In the genomic region with DNA sequence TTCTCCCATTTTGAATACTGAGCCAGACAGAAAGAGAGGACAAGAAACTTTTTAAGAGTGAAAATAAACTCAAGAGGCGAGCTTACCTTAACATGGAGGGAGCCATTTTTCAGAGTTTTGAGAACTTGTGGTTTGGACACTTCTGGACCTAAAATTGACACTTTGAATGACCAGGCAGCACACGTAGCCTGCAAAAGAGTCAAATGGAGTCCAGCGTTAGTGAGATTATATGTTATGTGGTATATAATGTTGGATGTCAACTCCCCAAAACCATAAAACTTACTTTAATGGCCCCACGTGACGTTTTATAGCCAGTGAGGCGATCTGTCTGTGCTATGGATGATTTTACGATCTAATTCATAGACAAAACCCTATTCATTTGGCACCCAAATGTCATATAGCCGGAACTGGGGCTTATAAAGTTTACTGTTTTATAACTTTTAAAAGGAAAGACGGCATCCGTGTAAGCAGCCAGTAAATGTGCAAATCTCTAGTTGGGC, we compare ENCODE assay signal across 18 mouse cellular contexts. TPM values are rescaled to one million over a fixed set of nuclear protein-coding genes. Genes with fewer than 3 reads are reported as not detected.
DNase-seq lines count a peak whose midpoint lies in the region; ATAC-seq and TF ChIP-seq lines count a peak whose summit lies in the region.
"Had no signal": no experiment of that assay in that cellular context is flagged by ENCODE, and none has a peak within 500 bp of the region (broad histone marks: within the 10 kb centered on the region; RNA-seq: fewer than 3 reads in every experiment).

No protein-coding gene starts in this region.

- H3K4me2 ChIP-seq in kidney, embryonic 14.5 days (replicated peaks; ENCODE audit: low read depth, low read length), result peak overlapping the region; percentile 19
- peak overlapping the region; percentile 99 for H3K4me2 ChIP-seq in neural tube, embryonic 11.5 days (ENCODE audit: low read depth)
- H3K4me2 ChIP-seq in limb, embryonic 12.5 days, result peak overlapping the region; percentile 32
- peak overlapping the region; percentile 76 for H3K4me2 ChIP-seq in stomach, postnatal 0 days (replicated peaks; ENCODE audit: low read depth)

- H3K36me3 ChIP-seq in kidney, embryonic 14.5 days (ENCODE audit: control insufficient read depth, insufficient read depth, low read length), result peaks cover 44% of the 10 kb centered on the region
- peaks cover 5% of the 10 kb centered on the region; the same call in 1 of the 2 replicates for H3K36me3 ChIP-seq in kidney, adult 2 months (ENCODE audit: control insufficient read depth, insufficient read depth, low read length)
- H3K36me3 ChIP-seq in neural tube, embryonic 11.5 days (ENCODE audit: control insufficient read depth, insufficient read depth, low read length), result peaks cover 12% of the 10 kb centered on the region
- peaks cover 45% of the 10 kb centered on the region for H3K36me3 ChIP-seq in limb, embryonic 12.5 days
- no peaks in the 10 kb centered on the region for H3K36me3 ChIP-seq in stomach, postnatal 0 days (ENCODE audit: control insufficient read depth, insufficient read depth, low read length)

- H3K27ac ChIP-seq in kidney, embryonic 14.5 days (ENCODE audit: low read depth, low read length), result peak overlapping the region; percentile 78
- no peak overlapping the region for H3K27ac ChIP-seq in kidney, adult 2 months (ENCODE audit: insufficient read depth, low read depth, low read length)
- peak overlapping the region; percentile 100 for H3K27ac ChIP-seq in neural tube, embryonic 11.5 days (ENCODE audit: low read depth, low read length)
- no peak overlapping the region for H3K27ac ChIP-seq in limb, embryonic 12.5 days
- peak overlapping the region; percentile 84 for H3K27ac ChIP-seq in stomach, postnatal 0 days (replicated peaks)
- H3K27ac ChIP-seq: layer of hippocampus, adult 2 months had no signal

- H3K4me3 ChIP-seq in kidney, embryonic 14.5 days (ENCODE audit: low read length), result peak overlapping the region; percentile 17; the same call in 1 of the 2 replicates
- no peak overlapping the region for H3K4me3 ChIP-seq in kidney, adult 2 months (ENCODE audit: insufficient read depth, low read depth, low read length)
- H3K4me3 ChIP-seq in neural tube, embryonic 11.5 days (ENCODE audit: low read depth, low read length), result peak overlapping the region; percentile 87
- H3K4me3 ChIP-seq in limb, embryonic 12.5 days (replicated peaks), result 0 out of 2 replicates have a peak overlapping the region, but pooled peaks have one; percentile 12
- H3K4me3 ChIP-seq in stomach, postnatal 0 days (ENCODE audit: low read depth, low read length), result peak overlapping the region; percentile 73
- H3K4me3 ChIP-seq: erythroblast, embryonic 14.5 days; layer of hippocampus, adult 2 months had no signal

- no peak for DNase-seq in kidney, adult 2 months
- DNase-seq in neural tube, embryonic 11.5 days (ENCODE audit: low spot score), result peak; percentile 39
- no peak for DNase-seq in neural tube, embryonic 10.5 days (ENCODE audit: extremely low spot score, low spot score)
- DNase-seq in stomach, postnatal 0 days (ENCODE audit: low spot score), result no peak
- no peak for DNase-seq in cerebellum, adult 9-10 months
- DNase-seq: B cell, adult 2 months; cerebellum, adult 11-12 months; midbrain, embryonic 14.5 days; right cerebral cortex, postnatal 14 days had no signal

- 21% methylated on average over 10 of the region's 10 CpGs for WGBS in kidney, embryonic 14.5 days
- 74% methylated on average over 10 of the region's 10 CpGs for WGBS in kidney, adult 2 months
- 6% methylated on average over 10 of the region's 10 CpGs for WGBS in neural tube, embryonic 11.5 days
- 9% methylated on average over 10 of the region's 10 CpGs for WGBS in limb, embryonic 12.5 days
- 47% methylated on average over 10 of the region's 10 CpGs for WGBS in stomach, postnatal 0 days

- no peak for TF ChIP-seq POLR2A in kidney, adult 2 months (IDR thresholded peaks at IDR 0.05; ENCODE audit: low read depth, low read length)

- no peak for TF ChIP-seq EP300 in stomach, postnatal 0 days (optimal IDR thresholded peaks at IDR 0.05)

- H3K27me3 ChIP-seq in kidney, embryonic 14.5 days (ENCODE audit: control insufficient read depth, insufficient read depth, low read length), result no peaks in the 10 kb centered on the region; the same call in 1 of the 2 replicates
- H3K27me3 ChIP-seq in kidney, adult 2 months (replicated peaks; ENCODE audit: control insufficient read depth, insufficient read depth, low read length), result no peaks in the 10 kb centered on the region
- H3K27me3 ChIP-seq in neural tube, embryonic 11.5 days (ENCODE audit: control insufficient read depth, insufficient read depth, low read length), result no peaks in the 10 kb centered on the region
- peaks cover 32% of the 10 kb centered on the region for H3K27me3 ChIP-seq in limb, embryonic 12.5 days
- H3K27me3 ChIP-seq in stomach, postnatal 0 days (ENCODE audit: control insufficient read depth, insufficient read depth, low read length), result no peaks in the 10 kb centered on the region; the same call in 1 of the 2 replicates

- H3K9ac ChIP-seq in kidney, embryonic 14.5 days (ENCODE audit: low read depth, low read length), result peak overlapping the region; percentile 57
- peak overlapping the region; percentile 98 for H3K9ac ChIP-seq in neural tube, embryonic 11.5 days (ENCODE audit: low read length)
- no peak overlapping the region for H3K9ac ChIP-seq in limb, embryonic 12.5 days (replicated peaks)
- H3K9ac ChIP-seq in stomach, postnatal 0 days (ENCODE audit: low read length), result peak overlapping the region; percentile 50

- no peak for TF ChIP-seq CTCF in kidney, adult 2 months (conservative IDR thresholded peaks at IDR 0.05; ENCODE audit: insufficient read depth, insufficient read length, low read depth, low read length)
- no peak for TF ChIP-seq CTCF in stomach, postnatal 0 days (IDR thresholded peaks at IDR 0.05; ENCODE audit: low read depth)

- ATAC-seq in kidney, embryonic 14.5 days (ENCODE audit: low FRiP score, low TSS enrichment), result no peak
- ATAC-seq in neural tube, embryonic 11.5 days (ENCODE audit: insufficient read depth, low FRiP score, low TSS enrichment), result no peak
- no peak for ATAC-seq in limb, embryonic 12.5 days (ENCODE audit: insufficient number of reproducible peaks, insufficient read depth, low FRiP score, low TSS enrichment, low read depth)
- no peak for ATAC-seq in stomach, postnatal 0 days (ENCODE audit: low FRiP score, low TSS enrichment)
- no peak for ATAC-seq in erythroblast, adult 5-6 weeks (replicated peaks; ENCODE audit: low FRiP score, poor library complexity, severe bottlenecking)

- H3K4me1 ChIP-seq in kidney, embryonic 14.5 days (ENCODE audit: control insufficient read depth, insufficient read depth, low read length), result peaks cover 75% of the 10 kb centered on the region
- 0 out of 2 replicates have a peak, but pooled peaks cover 2% of the 10 kb centered on the region for H3K4me1 ChIP-seq in kidney, adult 2 months (ENCODE audit: control insufficient read depth, insufficient read depth, low read length)
- peaks cover 58% of the 10 kb centered on the region for H3K4me1 ChIP-seq in neural tube, embryonic 11.5 days (ENCODE audit: control insufficient read depth, insufficient read depth, low read length)
- H3K4me1 ChIP-seq in limb, embryonic 12.5 days (replicated peaks), result peaks cover 62% of the 10 kb centered on the region
- H3K4me1 ChIP-seq in stomach, postnatal 0 days (replicated peaks; ENCODE audit: control insufficient read depth, insufficient read depth), result no peaks in the 10 kb centered on the region

- H3K9me3 ChIP-seq in kidney, embryonic 14.5 days (ENCODE audit: control insufficient read depth, low read length), result no peaks in the 10 kb centered on the region
- H3K9me3 ChIP-seq in neural tube, embryonic 11.5 days (ENCODE audit: control insufficient read depth, low read length), result no peaks in the 10 kb centered on the region
- H3K9me3 ChIP-seq in limb, embryonic 12.5 days, result no peaks in the 10 kb centered on the region
- H3K9me3 ChIP-seq in stomach, postnatal 0 days (ENCODE audit: control insufficient read depth, low read length), result no peaks in the 10 kb centered on the region

RNA-seq across cellular contexts. Expression of gene Hoxa5, which starts 3.6 kb away (rescaled TPM):
- polyA plus RNA-seq in kidney, embryonic 14.5 days (2014; fragmentation: Nextera tagmentation; extraction: Ambion mirVana), result 15.7 and 16.6 TPM in 2 replicates
- 6.9 and 8.1 TPM in 2 replicates for polyA plus RNA-seq in kidney, adult 2 months (2012; rRNA removed)
- 53.4 and 56.5 TPM in 2 replicates for polyA plus RNA-seq in neural tube, embryonic 11.5 days (2014; fragmentation: Nextera tagmentation; extraction: Ambion mirVana)
- 8.2 and 9.2 TPM in 2 replicates for polyA plus RNA-seq in limb, embryonic 12.5 days (2016; fragmentation: Nextera tagmentation; extraction: Ambion mirVana)
- 8.4 and 8.9 TPM in 2 replicates for polyA plus RNA-seq in stomach, postnatal 0 days (2015; fragmentation: Nextera tagmentation; extraction: Ambion mirVana)
- not detected in 2 replicates for total RNA-seq in erythroblast, adult 5-6 weeks (2015; ENCODE audit: low replicate concordance)
- 0.17 and 0.56 TPM in 2 replicates for total RNA-seq in erythroblast, adult 5-6 weeks (2017; ENCODE audit: low replicate concordance)
- total RNA-seq: layer of hippocampus, adult 2 months; left cerebral cortex, postnatal 14 days had no signal
- polyA plus RNA-seq: erythroblast, embryonic 14.5 days; frontal cortex, adult 2 months; midbrain, embryonic 14.5 days had no signal

RNA-seq across cellular contexts. Expression of gene Hoxa6, which starts 7.7 kb away (rescaled TPM):
- 4.4 TPM in 2 replicates for polyA plus RNA-seq in kidney, embryonic 14.5 days (2014; fragmentation: Nextera tagmentation; extraction: Ambion mirVana)
- polyA plus RNA-seq in kidney, adult 2 months (2012; rRNA removed), result 2.4 and 3.4 TPM in 2 replicates
- 16.0 and 18.8 TPM in 2 replicates for polyA plus RNA-seq in neural tube, embryonic 11.5 days (2014; fragmentation: Nextera tagmentation; extraction: Ambion mirVana)
- polyA plus RNA-seq in limb, embryonic 12.5 days (2016; fragmentation: Nextera tagmentation; extraction: Ambion mirVana), result 3.1 and 4.1 TPM in 2 replicates
- 0.33 and 0.80 TPM in 2 replicates for polyA plus RNA-seq in stomach, postnatal 0 days (2015; fragmentation: Nextera tagmentation; extraction: Ambion mirVana)
- total RNA-seq in erythroblast, adult 5-6 weeks (2015; ENCODE audit: low replicate concordance), result not detected in 2 replicates
- total RNA-seq in erythroblast, adult 5-6 weeks (2017; ENCODE audit: low replicate concordance), result not detected in 2 replicates
- total RNA-seq: ES-E14; layer of hippocampus, adult 2 months; left cerebral cortex, postnatal 14 days had no signal
- polyA plus RNA-seq: erythroblast, embryonic 14.5 days; frontal cortex, adult 2 months; midbrain, embryonic 14.5 days had no signal

RNA-seq across cellular contexts. Expression of gene Hoxa4, which starts 9.2 kb away (rescaled TPM):
- 3.1 and 3.6 TPM in 2 replicates for polyA plus RNA-seq in kidney, embryonic 14.5 days (2014; fragmentation: Nextera tagmentation; extraction: Ambion mirVana)
- 2.8 TPM in 2 replicates for polyA plus RNA-seq in kidney, adult 2 months (2012; rRNA removed)
- polyA plus RNA-seq in neural tube, embryonic 11.5 days (2014; fragmentation: Nextera tagmentation; extraction: Ambion mirVana), result 10.2 and 11.7 TPM in 2 replicates
- 0.35 and 0.90 TPM in 2 replicates for polyA plus RNA-seq in limb, embryonic 12.5 days (2016; fragmentation: Nextera tagmentation; extraction: Ambion mirVana)
- 2.5 and 2.6 TPM in 2 replicates for polyA plus RNA-seq in stomach, postnatal 0 days (2015; fragmentation: Nextera tagmentation; extraction: Ambion mirVana)
- not detected in 2 replicates for total RNA-seq in erythroblast, adult 5-6 weeks (2015; ENCODE audit: low replicate concordance)
- total RNA-seq in erythroblast, adult 5-6 weeks (2017; ENCODE audit: low replicate concordance), result 0.34 TPM in 1 of 2 replicates, not detected in the other
- total RNA-seq: layer of hippocampus, adult 2 months; left cerebral cortex, postnatal 14 days had no signal
- polyA plus RNA-seq: erythroblast, embryonic 14.5 days; frontal cortex, adult 2 months; midbrain, embryonic 14.5 days had no signal

RNA-seq across cellular contexts. Expression of gene Hoxa3, which starts 12.3 kb away (rescaled TPM):
- 9.7 and 13.6 TPM in 2 replicates for polyA plus RNA-seq in kidney, embryonic 14.5 days (2014; fragmentation: Nextera tagmentation; extraction: Ambion mirVana)
- 7.4 and 7.6 TPM in 2 replicates for polyA plus RNA-seq in kidney, adult 2 months (2012; rRNA removed)
- 20.2 TPM in 2 replicates for polyA plus RNA-seq in neural tube, embryonic 11.5 days (2014; fragmentation: Nextera tagmentation; extraction: Ambion mirVana)
- polyA plus RNA-seq in limb, embryonic 12.5 days (2016; fragmentation: Nextera tagmentation; extraction: Ambion mirVana), result 7.7 and 7.9 TPM in 2 replicates
- 2.8 and 2.9 TPM in 2 replicates for polyA plus RNA-seq in stomach, postnatal 0 days (2015; fragmentation: Nextera tagmentation; extraction: Ambion mirVana)
- total RNA-seq in erythroblast, adult 5-6 weeks (2015; ENCODE audit: low replicate concordance), result not detected in 2 replicates
- total RNA-seq in erythroblast, adult 5-6 weeks (2017; ENCODE audit: low replicate concordance), result not detected in 2 replicates
- total RNA-seq: layer of hippocampus, adult 2 months; left cerebral cortex, postnatal 14 days had no signal
- polyA plus RNA-seq: erythroblast, embryonic 14.5 days; frontal cortex, adult 2 months; midbrain, embryonic 14.5 days had no signal

RNA-seq across cellular contexts. Expression of gene Gm28308, which starts 12.3 kb away (rescaled TPM):
- not detected in 2 replicates for polyA plus RNA-seq in kidney, embryonic 14.5 days (2014; fragmentation: Nextera tagmentation; extraction: Ambion mirVana)
- 0.78 and 2.9 TPM in 2 replicates for polyA plus RNA-seq in kidney, adult 2 months (2012; rRNA removed)
- not detected in 2 replicates for polyA plus RNA-seq in neural tube, embryonic 11.5 days (2014; fragmentation: Nextera tagmentation; extraction: Ambion mirVana)
- polyA plus RNA-seq in limb, embryonic 12.5 days (2016; fragmentation: Nextera tagmentation; extraction: Ambion mirVana), result 2.1 TPM in 1 of 2 replicates, not detected in the other
- 0.21 TPM in 1 of 2 replicates, not detected in the other for polyA plus RNA-seq in stomach, postnatal 0 days (2015; fragmentation: Nextera tagmentation; extraction: Ambion mirVana)
- not detected in 2 replicates for total RNA-seq in erythroblast, adult 5-6 weeks (2015; ENCODE audit: low replicate concordance)
- not detected in 2 replicates for total RNA-seq in erythroblast, adult 5-6 weeks (2017; ENCODE audit: low replicate concordance)
- total RNA-seq: hematopoietic stem cell, adult 5-6 weeks; layer of hippocampus, adult 2 months; left cerebral cortex, postnatal 14 days had no signal
- polyA plus RNA-seq: erythroblast, embryonic 14.5 days; frontal cortex, adult 2 months; midbrain, embryonic 14.5 days had no signal

Comparison
In these comparisons a context has a peak if more than half of its experiments do, and no peak if none do; other contexts are left out.
1. H3K27ac ChIP-seq: peak in kidney, embryonic 14.5 days (single experiment), neural tube, embryonic 11.5 days (single experiment) and stomach, postnatal 0 days (single experiment); none in kidney, adult 2 months (single experiment) and limb, embryonic 12.5 days (single experiment).
2. H3K4me2 ChIP-seq: peak in every context shown above with its lines; median percentile 99 in neural tube, embryonic 11.5 days; 76 in stomach, postnatal 0 days; 32 in limb, embryonic 12.5 days; 19 in kidney, embryonic 14.5 days.